Mouse (Mus musculus) MEL (cell line): Measurements from ENCODE around the gene Wars2. TPM values are rescaled to one million over a fixed set of nuclear protein-coding genes. Genes with fewer than 3 reads are reported as not detected.
A peak's percentile ranks its signal among the peaks of the same experiment; 100 is the strongest.

Experiments
- DNase-seq: peaks from one replicate; pipeline ENCODE4 v3.0.0; 2011; ENCODE audit warnings: low read depth, low spot score
- H3K27ac ChIP-seq: 2 replicates; pipeline ENCODE4 v1.5.1; 2012; ENCODE audit warnings: low read depth, mild to moderate bottlenecking, control low read depth, low read length, moderate library complexity; ENCODE audit not compliant: control insufficient read depth
- H3K27me3 ChIP-seq, 2 experiments: fragments of 150-350 bp in 1 of 2; sonication (generic) in 1 of 2; 2 replicates each; pipeline ENCODE4 v1.6.1; 2012; ENCODE audit warnings: low read length in 2 of 2, mild to moderate bottlenecking in 2 of 2, improper control_type of control experiment in 1 of 2, moderate library complexity in 1 of 2; ENCODE audit not compliant: insufficient read depth in 2 of 2, control insufficient read depth in 1 of 2
- H3K36me3 ChIP-seq, 2 experiments: 2 replicates each; pipeline ENCODE4 v1.6.1; 2012 to 2014; ENCODE audit warnings: low read length in 2 of 2, improper control_type of control experiment in 1 of 2, inconsistent platforms in 1 of 2, mild to moderate bottlenecking in 1 of 2; ENCODE audit not compliant: insufficient read depth in 2 of 2, control insufficient read depth in 1 of 2
- H3K4me1 ChIP-seq, 2 experiments: fragments of 150-350 bp in 1 of 2; sonication (generic) in 1 of 2; 2 replicates each; pipeline ENCODE4 v1.6.1; 2012; ENCODE audit warnings: low read length in 2 of 2, improper control_type of control experiment in 1 of 2, mild to moderate bottlenecking in 1 of 2; ENCODE audit not compliant: insufficient read depth in 2 of 2, control insufficient read depth in 1 of 2
- H3K4me3 ChIP-seq, 2 experiments: fragments of 150-350 bp in 1 of 2; sonication (generic) in 1 of 2; 2 replicates each; pipeline ENCODE4 v1.5.1; 2012; ENCODE audit warnings: low read depth in 2 of 2, low read length in 2 of 2, mild to moderate bottlenecking in 2 of 2, moderate library complexity in 2 of 2, control low read depth in 1 of 2, improper control_type of control experiment in 1 of 2; ENCODE audit not compliant: control insufficient read depth in 1 of 2, insufficient read depth in 1 of 2
- H3K79me2 ChIP-seq: 2 replicates; pipeline ENCODE4 v1.6.1; 2012; ENCODE audit warnings: mild to moderate bottlenecking, low read length, moderate library complexity; ENCODE audit not compliant: control insufficient read depth, poor library complexity, insufficient read depth
- H3K9ac ChIP-seq: 2 replicates; pipeline ENCODE4 v1.6.1; 2012; ENCODE audit warnings: low read depth, mild to moderate bottlenecking, control low read depth, low read length, moderate library complexity; ENCODE audit not compliant: control insufficient read depth, poor library complexity, severe bottlenecking
- H3K9me3 ChIP-seq: fragments of 150-350 bp; sonication (generic); replicated peaks from 2 replicates; pipeline ENCODE4 v1.6.1; 2012; ENCODE audit warnings: mild to moderate bottlenecking, low read length, improper control_type of control experiment, moderate library complexity; ENCODE audit not compliant: insufficient read depth
- BHLHE40 ChIP-seq: IDR thresholded peaks from 2 replicates; pipeline ENCODE4 v1.6.1; 2012; ENCODE audit warnings: low read depth, mild to moderate bottlenecking, inconsistent platforms, low read length, improper control_type of control experiment, borderline replicate concordance
- CHD1 ChIP-seq: IDR thresholded peaks from 2 replicates; pipeline ENCODE4 v1.6.1; 2012; ENCODE audit warnings: low read depth, mild to moderate bottlenecking, inconsistent platforms, low read length, improper control_type of control experiment
- CTCF ChIP-seq, 3 experiments: IDR thresholded peaks in 2 of 3; conservative IDR thresholded peaks in 1 of 3; 2 replicates each; pipeline ENCODE4 v1.5.1; 2011 to 2012; ENCODE audit warnings: low read length in 3 of 3, low read depth in 2 of 3, mild to moderate bottlenecking in 2 of 3, improper control_type of control experiment in 1 of 3, inconsistent platforms in 1 of 3, mixed read lengths in 1 of 3, moderate library complexity in 1 of 3; ENCODE audit not compliant: control insufficient read depth in 1 of 3, insufficient read depth in 1 of 3, poor library complexity in 1 of 3, severe bottlenecking in 1 of 3
- ELF1 ChIP-seq: IDR thresholded peaks from 2 replicates; pipeline ENCODE4 v1.6.1; 2014; ENCODE audit warnings: low read depth, mild to moderate bottlenecking, inconsistent platforms, low read length, improper control_type of control experiment, moderate library complexity
- GATA1 ChIP-seq: IDR thresholded peaks from 2 replicates; pipeline ENCODE4 v1.6.1; 2011; ENCODE audit warnings: low read depth, low read length, improper control_type of control experiment
- MAFK ChIP-seq: IDR thresholded peaks from 2 replicates; pipeline ENCODE4 v1.6.1; 2011; ENCODE audit warnings: low read depth, mild to moderate bottlenecking, low read length, improper control_type of control experiment, borderline replicate concordance
- MAZ ChIP-seq: IDR thresholded peaks from 2 replicates; pipeline ENCODE4 v1.6.1; 2012; ENCODE audit warnings: low read depth, mild to moderate bottlenecking, inconsistent platforms, low read length, improper control_type of control experiment
- MEF2A ChIP-seq: IDR thresholded peaks from 2 replicates; pipeline ENCODE4 v1.6.1; 2014; ENCODE audit warnings: low read depth, mild to moderate bottlenecking, inconsistent platforms, low read length, improper control_type of control experiment; ENCODE audit not compliant: poor library complexity, insufficient replicate concordance, severe bottlenecking; ENCODE audit errors: extremely low read depth
- MXI1 ChIP-seq: IDR thresholded peaks from 2 replicates; pipeline ENCODE4 v1.6.1; 2011; ENCODE audit warnings: mild to moderate bottlenecking, low read depth, low read length, improper control_type of control experiment
- MYC ChIP-seq: IDR thresholded peaks from 2 replicates; pipeline ENCODE4 v1.6.1; 2011; ENCODE audit warnings: low read depth, mild to moderate bottlenecking, low read length, improper control_type of control experiment, moderate library complexity
- NRF1 ChIP-seq: IDR thresholded peaks from 2 replicates; pipeline ENCODE4 v1.6.1; 2014; ENCODE audit warnings: low read depth, mild to moderate bottlenecking, inconsistent platforms, low read length, improper control_type of control experiment, moderate library complexity; ENCODE audit not compliant: poor library complexity, insufficient read depth, severe bottlenecking
- POLR2A ChIP-seq, 2 experiments: IDR thresholded peaks; 2 replicates each; pipeline ENCODE4 v1.6.1; 2011 to 2012; ENCODE audit warnings: low read length in 2 of 2, mild to moderate bottlenecking in 2 of 2, control low read depth in 1 of 2, improper control_type of control experiment in 1 of 2, low read depth in 1 of 2, moderate library complexity in 1 of 2; ENCODE audit not compliant: control insufficient read depth in 1 of 2, insufficient read depth in 1 of 2, poor library complexity in 1 of 2
- POLR2AphosphoS2 ChIP-seq: IDR thresholded peaks from 2 replicates; pipeline ENCODE4 v1.6.1; 2011; ENCODE audit warnings: low read length, improper control_type of control experiment
- RAD21 ChIP-seq: IDR thresholded peaks from 2 replicates; pipeline ENCODE4 v1.6.1; 2011; ENCODE audit warnings: mild to moderate bottlenecking, low read depth, low read length, improper control_type of control experiment
- SMC3 ChIP-seq: IDR thresholded peaks from 2 replicates; pipeline ENCODE4 v1.6.1; 2011; ENCODE audit warnings: low read depth, low read length, improper control_type of control experiment
- UBTF ChIP-seq: IDR thresholded peaks from 2 replicates; pipeline ENCODE4 v1.6.1; 2012; ENCODE audit warnings: low read depth, mild to moderate bottlenecking, inconsistent platforms, low read length, improper control_type of control experiment, moderate library complexity, borderline replicate concordance; ENCODE audit not compliant: insufficient read depth
- ZC3H11A ChIP-seq: IDR thresholded peaks from 2 replicates; pipeline ENCODE4 v1.6.1; 2012; ENCODE audit warnings: low read depth, mild to moderate bottlenecking, inconsistent platforms, low read length, improper control_type of control experiment
- ZKSCAN1 ChIP-seq: IDR thresholded peaks from 2 replicates; pipeline ENCODE4 v1.6.1; 2012; ENCODE audit warnings: low read depth, mild to moderate bottlenecking, inconsistent platforms, low read length, improper control_type of control experiment, moderate library complexity
- ZNF384 ChIP-seq: IDR thresholded peaks from 2 replicates; pipeline ENCODE4 v1.6.1; 2012; ENCODE audit warnings: low read depth, mild to moderate bottlenecking, inconsistent platforms, low read length, improper control_type of control experiment
- polyA plus RNA-seq, 2 experiments: library from polyadenylated mRNA; stranded (reverse) in 1 of 2; unstranded in 1 of 2; fragments of >175 nt in 1 of 2; fragments of >200 nt in 1 of 2; gene quantifications; 2 replicates each; pipeline versions ENCODE4 v1.2.1 to v1.2.4; 2012; ENCODE audit warnings: low replicate concordance in 2 of 2, low read depth in 1 of 2; ENCODE audit not compliant: insufficient read length in 2 of 2, insufficient read depth in 1 of 2, missing spikeins in 1 of 2
- total RNA-seq: library from RNA; depleted of rRNA; stranded (reverse); fragments of 300-350 nt; gene quantifications from 2 replicates; pipeline ENCODE4 v1.2.3, GENCODE M21; 2012; rRNA removed

Wars2 gene
- total and polyA plus RNA-seq, 3 experiments = 8.8 to 11.4 TPM; not detected in 1

GRCm38 (mm10) chr3:99281453-99281852, 140.6 kb downstream of the Wars2 start:
- peaks cover 0 to 12% of the 10 kb centered on the region in 2 experiments; a peak in 2 of 4 replicates for H3K36me3 ChIP-seq
- no peaks in the 10 kb centered on the region for H3K79me2 ChIP-seq
- no peaks in the 10 kb centered on the region for H3K9me3 ChIP-seq
- H3K27ac ChIP-seq = no peak overlapping the region
- peaks cover 9 to 14% of the 10 kb centered on the region in 2 experiments for H3K4me1 ChIP-seq
- TF ChIP-seq GATA1 (no peak), ZNF384 (no peak), MAFK (no peak), ZKSCAN1 (no peak), POLR2AphosphoS2 (no peak), CHD1 (no peak), MAZ (no peak), NRF1 (no peak), ELF1 (no peak), MYC (no peak), POLR2A (IDR thresholded peaks at IDR 0.05; ENCODE audit: control insufficient read depth in 1 of 2, insufficient read depth in 1 of 2, low read depth in 1 of 2, low read length in 2 of 2, poor library complexity in 1 of 2) (no peak), MEF2A (no peak), MXI1 (no peak), UBTF (no peak), ZC3H11A (no peak)
- TF ChIP-seq, all 39 proteins: peak for 0
- H3K27me3 ChIP-seq = no peaks in the 10 kb centered on the region
- DNase-seq = no peak
- H3K4me3 ChIP-seq = no peak overlapping the region
- no peak overlapping the region for H3K9ac ChIP-seq

GRCm38 (mm10) chr3:99288302-99288701, 147.4 kb downstream of the Wars2 start:
- H3K9me3 ChIP-seq = no peaks in the 10 kb centered on the region
- no peak overlapping the region for H3K27ac ChIP-seq
- no peaks in the 10 kb centered on the region for H3K27me3 ChIP-seq
- DNase-seq = peak; percentile 65
- peaks cover 0 to 14% of the 10 kb centered on the region in 2 experiments; a peak in 3 of 4 replicates for H3K36me3 ChIP-seq
- no peak overlapping the region for H3K4me3 ChIP-seq
- H3K9ac ChIP-seq = no peak overlapping the region
- H3K79me2 ChIP-seq = no peaks in the 10 kb centered on the region
- H3K4me1 ChIP-seq = peaks cover 5 to 13% of the 10 kb centered on the region in 2 experiments; a peak in 3 of 4 replicates
- TF ChIP-seq CTCF (IDR thresholded peaks at IDR 0.05 in 2 of 3, conservative IDR thresholded peaks at IDR 0.05 in 1 of 3; ENCODE audit: control insufficient read depth in 1 of 3, insufficient read depth in 1 of 3, low read depth in 2 of 3, low read length in 3 of 3, poor library complexity in 1 of 3, severe bottlenecking in 1 of 3) (peak; percentile 60 to 77 (median 68)), RAD21 (peak; percentile 59), MAFK (no peak), BHLHE40 (no peak), SMC3 (peak; percentile 69)

Other genes starting within 250 kb of the Wars2 start
- gene Hao2, start 247.8 kb upstream of the Wars2 start, total RNA-seq = not detected in 2 replicates
- not detected for gene Hao2, start 247.8 kb upstream of the Wars2 start, polyA plus RNA-seq
- 8.9 and 9.8 TPM in 2 replicates for gene Tbx15, start 99.3 kb downstream of the Wars2 start, total RNA-seq
- 10 to 100 TPM in 1 of 2 experiments, not detected in 1; 13.0 TPM for gene Tbx15, start 99.3 kb downstream of the Wars2 start, polyA plus RNA-seq